Mouse (Mus musculus) T-cell, adult 2 months (primary cell): ENCODE results near the gene Rcor2.

Experiments
- DNase-seq: peaks from one replicate; pipeline ENCODE4 v3.0.0; 2022; ENCODE audit warnings: low spot score

Gene Rcor2

DNA sequence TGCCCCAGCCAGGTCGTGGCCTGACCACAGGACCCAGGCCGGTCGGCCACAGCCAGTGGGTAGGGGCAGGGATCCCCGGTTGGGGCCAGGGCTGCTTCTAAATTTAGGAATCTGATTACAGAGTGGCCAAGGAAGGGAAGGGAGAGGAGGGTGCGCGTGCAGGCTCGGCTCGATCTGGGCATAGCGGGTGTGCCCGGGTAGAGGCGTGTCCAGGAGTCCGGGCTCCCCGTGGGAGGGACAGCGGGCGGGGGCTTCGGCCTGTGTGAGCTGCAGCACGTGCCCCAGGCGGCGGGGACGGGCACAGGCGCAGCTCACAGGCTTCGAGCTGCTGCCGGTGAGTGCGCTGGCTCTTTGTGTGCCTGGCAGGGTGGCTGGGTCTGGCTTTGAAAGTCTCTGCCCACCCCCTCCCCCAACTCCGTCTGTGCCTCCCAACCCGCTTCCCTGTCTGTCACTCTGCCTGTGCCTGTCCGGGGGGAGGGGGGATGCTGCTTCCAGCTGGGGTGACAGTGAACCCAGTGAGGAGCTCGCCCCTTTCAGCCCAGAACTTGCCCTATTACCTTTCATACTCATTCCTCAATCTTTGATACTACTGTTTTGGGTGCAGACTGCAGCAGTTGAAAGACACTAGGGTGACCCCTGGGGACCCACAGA lies at the start of gene Rcor2:
TSS of gene Rcor2 (plus strand) at position 235 of the 651 bp plus-strand sequence.
- no peak for DNase-seq

DNA sequence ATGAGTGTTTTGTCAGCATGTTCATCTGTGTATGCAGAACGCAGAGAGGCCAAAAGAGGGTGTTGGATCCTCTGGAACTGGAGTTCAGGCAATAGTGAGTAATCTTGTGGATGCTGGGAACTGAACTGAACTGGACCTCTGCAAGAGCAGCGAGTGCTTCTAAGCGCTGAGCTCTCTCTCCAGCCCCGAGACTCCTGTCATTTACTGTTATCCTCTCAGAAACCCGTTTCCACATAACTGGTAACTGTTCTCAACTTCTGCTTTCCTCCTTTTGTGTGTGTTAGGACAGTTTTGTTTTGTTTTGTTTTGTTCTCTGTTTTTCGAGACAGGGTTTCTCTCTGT lies 49.2 kb upstream of the Rcor2 start:
- no peak for DNase-seq

GRCm38 (mm10) chr19:7218753-7219152 lies 48.4 kb upstream of the Rcor2 start:
- no peak for DNase-seq

GRCm38 (mm10) chr19:7222196-7222595 lies 44.9 kb upstream of the Rcor2 start:
- no peak for DNase-seq

- DNase-seq: no peak
These were observed 43.6 kb upstream of the Rcor2 start for GRCm38 (mm10) chr19:7223488-7223887.

DNA sequence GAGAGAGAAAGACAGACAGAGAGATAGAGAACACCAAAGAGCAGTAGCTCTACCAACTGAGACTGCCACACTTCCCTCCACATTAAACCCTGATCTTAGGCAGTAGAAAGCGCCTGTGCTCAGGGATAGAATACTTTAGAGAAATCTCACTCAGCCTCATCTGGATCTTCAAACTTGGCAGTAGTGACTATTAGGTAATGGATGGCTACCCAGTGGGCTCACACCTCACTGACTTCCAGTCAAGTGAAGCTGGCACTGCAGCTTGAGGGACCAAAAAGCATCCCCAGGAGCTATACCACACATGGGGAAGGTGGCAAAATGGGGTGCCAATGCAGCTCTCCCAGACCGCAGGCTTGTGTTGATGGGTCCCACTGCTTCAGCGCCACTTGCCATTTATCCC lies 42.9 kb upstream of the Rcor2 start:
- no peak for DNase-seq

DNA sequence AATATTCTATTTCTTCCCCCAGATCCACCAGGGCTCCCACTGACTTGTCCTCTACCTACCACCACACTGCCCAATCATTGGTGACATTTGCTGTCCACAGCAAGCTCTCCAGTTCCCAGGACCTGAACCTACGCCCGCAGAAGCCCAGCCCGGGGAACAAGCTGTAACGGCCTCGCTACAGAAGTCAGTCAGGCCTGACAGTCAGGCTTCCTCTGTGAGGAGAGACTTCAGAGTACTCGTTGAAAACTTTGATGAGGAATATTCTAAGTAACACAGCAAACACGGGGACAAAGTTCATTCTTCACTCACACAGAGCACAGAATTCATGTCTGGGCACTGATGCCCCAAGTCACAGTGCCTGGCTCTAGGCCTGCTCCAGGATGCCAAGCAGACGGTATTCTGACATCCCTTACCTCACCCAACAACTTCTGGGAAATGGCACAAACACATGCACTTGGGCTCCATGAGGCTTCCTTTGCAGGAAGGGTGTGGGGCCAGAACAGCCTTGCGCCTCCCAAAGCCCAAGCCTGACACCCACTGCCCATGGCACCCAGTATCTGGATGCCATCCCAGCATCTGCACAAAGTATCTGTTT lies 41.9 kb upstream of the Rcor2 start:
- DNase-seq: no peak

- DNase-seq: no peak
These were observed 40.6 kb upstream of the Rcor2 start for GRCm38 (mm10) chr19:7226511-7226914.

DNA sequence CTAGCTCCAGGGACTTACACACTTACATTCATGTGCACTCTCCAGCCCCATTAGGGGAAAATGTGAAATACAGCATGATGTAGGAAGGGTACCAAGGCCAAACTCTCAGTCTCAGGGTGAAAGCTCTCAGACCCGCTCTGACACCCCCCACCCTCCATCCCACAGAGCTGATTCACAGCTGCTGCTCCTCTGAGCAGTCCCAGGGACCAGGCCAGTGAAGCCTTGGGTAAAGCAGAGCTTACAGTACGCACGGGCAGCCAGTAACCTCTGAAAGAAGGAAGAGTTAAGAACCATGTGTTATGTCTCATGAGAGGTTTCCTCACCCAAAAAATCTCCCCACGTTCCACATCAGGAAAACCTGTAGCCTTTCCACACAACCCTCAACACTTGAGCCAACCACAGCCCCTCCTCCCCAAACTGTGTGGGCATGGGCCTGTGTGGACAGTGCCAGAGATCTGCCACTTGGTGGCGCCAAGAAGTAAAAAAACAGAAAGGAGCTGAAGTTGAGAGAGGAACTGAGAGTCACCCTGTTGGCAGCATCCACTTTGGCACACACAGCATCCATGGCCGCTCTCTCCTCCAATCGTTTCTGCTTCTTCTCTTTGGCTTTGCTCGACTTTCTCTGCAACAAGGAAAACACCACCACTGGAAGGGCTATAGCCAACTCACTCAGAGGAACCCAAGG lies 32.4 kb upstream of the Rcor2 start:
- peak; percentile 77 for DNase-seq

DNA sequence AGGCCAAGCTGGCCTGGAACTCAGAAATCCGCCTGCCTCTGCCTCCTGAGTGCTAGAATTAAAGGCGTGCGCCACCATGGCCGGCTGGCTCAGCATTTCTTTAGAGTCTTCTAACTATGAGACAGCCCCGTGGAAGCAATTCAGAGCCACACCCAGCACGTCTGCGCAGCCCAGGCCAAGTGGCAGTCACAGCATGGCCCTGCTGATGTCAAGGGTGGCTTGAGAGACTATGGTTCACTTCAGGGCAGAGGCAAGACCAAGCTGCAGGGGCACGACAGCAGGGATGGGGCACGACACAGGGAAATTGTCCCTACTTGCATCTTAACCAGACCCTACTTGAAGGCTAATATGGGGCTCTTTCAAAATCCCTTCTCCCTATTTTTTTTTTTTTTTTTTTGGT lies 31.7 kb upstream of the Rcor2 start:
- no peak for DNase-seq

- no peak for DNase-seq
These were observed 31.1 kb upstream of the Rcor2 start for GRCm38 (mm10) chr19:7236011-7236410.

- no peak for DNase-seq
These were observed 30.4 kb upstream of the Rcor2 start for GRCm38 (mm10) chr19:7236742-7237141.

DNA sequence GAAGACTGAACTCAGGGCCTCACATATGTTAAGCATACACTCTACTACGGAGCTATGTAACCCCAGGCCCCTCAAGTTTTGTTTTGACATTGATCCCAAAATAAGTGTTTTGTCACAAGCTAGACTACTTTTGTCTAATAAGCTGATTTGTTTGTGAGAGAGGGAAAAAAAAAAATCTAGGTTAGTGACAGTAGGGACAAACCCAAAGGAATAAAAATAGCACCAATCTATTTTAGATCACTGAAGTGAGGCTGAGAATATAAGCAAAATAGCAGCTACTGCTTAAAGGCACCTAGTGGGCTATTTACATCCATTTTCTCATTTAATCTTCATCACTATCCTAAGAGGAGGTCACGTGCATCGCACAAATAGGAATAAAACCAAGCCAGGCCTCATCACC lies 27.6 kb upstream of the Rcor2 start:
- DNase-seq: no peak

- peak; percentile 11 for DNase-seq
These were observed 26.8 kb upstream of the Rcor2 start for GRCm38 (mm10) chr19:7240291-7240690.

DNA sequence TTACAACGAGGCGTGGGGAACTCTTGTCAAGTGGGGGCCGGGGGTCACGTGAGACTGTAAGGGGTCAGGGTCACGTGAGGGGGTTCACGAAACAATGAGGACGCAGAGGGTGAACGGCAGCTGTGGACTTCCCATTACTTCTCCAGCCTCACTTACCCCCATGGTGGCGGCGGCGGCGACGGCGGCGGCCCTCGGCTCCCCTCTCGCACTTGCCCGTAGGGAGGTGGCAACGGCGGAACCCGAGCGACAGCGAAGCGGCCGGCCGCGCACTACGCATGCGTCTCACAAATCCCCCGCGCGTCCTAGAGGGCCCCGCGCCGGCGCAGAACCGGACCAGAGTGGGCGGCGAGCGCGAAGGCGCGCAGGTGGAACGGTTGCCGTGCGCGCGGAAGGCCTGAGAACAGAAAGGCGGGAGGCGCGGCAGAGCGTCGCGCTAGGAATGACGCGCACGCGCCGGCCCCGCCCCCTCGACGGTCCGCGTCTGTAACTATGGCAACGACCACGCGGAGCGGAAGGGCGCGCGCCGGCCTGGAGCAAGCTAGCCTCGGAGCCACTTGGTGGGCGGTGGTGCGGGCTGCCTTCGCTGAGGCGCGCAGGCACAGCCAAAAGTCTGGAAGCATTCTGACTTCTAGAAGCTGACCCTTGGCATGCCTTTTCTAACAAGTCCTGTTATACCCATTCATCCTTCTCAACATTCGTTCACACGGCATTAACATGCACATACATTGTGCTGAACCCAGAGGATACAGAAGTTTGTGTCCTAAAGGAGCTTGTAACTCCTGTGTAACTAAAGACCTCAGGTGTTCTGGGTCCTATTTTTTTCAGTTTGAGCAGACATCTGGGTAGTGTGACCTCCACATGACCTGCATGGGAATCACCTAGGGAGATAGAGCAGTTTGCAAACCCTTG lies 26.1 kb upstream of the Rcor2 start, which contains the start of gene Naa40:
TSS of gene Naa40 (minus strand) at position 402 of the 909 bp plus-strand sequence.
- DNase-seq: peak; percentile 93

DNA sequence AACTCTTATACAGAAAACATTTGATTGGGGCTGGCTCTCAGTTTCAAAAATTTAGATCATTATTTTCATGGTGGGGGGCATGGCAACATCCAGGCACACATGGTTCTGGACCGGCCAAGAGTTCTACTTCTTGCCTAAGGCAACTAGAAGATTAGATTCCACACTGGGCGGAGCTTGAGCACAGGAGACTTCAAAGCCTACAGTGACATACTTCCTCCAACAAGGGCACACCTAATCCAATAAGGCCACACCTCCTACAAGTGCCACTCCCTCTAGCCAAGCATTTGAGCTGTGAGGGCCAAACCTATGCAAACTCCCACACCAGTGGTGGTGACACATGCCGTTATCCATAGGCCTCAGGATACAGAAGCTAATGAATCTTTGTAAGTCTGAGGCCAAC lies 21.1 kb upstream of the Rcor2 start:
- no peak for DNase-seq

DNA sequence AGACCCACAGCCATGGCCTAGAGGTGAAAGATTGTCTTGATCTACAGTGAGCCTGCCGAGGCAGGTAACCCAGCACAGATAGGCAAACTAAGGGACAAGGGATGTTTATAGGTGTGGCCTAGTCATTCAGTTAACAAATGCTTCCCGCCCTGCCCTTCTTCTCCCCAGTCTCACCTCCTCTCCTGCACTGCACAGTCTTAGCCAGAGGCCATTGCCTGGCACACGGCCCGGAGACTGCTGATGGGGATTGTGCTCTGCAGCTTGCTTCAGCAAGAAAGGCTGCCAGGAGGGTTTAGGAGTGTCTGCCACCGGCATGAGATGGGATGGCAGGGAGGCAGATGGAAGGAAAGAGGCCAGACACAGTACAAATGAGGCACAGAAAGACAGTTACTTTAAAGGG lies 9.2 kb upstream of the Rcor2 start:
- DNase-seq: no peak

GRCm38 (mm10) chr19:7261476-7261875 lies 5.6 kb upstream of the Rcor2 start:
- no peak for DNase-seq

- DNase-seq: no peak
These were observed 5.2 kb upstream of the Rcor2 start for GRCm38 (mm10) chr19:7261964-7262363.

- DNase-seq: no peak
These were observed 4.5 kb upstream of the Rcor2 start for GRCm38 (mm10) chr19:7262592-7262991.

DNA sequence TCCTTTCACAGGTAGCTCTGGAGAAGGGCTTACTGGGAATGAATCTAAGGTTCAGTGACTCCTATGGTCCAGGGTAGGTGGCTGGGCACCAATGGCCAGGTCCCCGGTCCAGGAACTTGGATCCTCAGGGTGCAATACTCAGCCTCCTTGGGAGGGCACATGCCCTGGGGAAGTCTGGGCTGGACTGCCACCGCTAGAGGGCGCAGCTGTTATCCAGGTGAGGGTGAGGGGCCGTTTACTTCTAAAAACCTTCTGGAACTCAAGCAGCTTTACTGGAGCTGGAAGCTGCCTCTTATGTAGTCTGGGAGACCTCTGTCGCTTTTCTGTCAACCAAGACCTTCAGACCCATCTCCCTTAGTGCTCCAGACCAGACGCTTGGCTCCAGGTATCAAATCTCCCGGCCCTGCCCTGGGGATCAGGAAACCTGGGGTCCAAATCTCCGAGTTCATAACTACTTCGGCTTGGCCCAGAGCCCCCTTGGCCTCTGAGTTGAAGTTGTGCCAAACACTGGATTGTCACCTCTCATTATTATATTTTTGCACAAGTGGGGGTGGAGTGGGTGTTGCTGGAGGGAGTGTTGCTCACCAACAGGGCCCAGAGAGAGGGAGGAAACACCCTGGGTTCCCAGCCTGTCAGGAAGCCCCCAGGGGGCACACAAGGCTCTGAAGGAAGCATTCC lies 2.9 kb upstream of the Rcor2 start:
- peak; percentile 73 for DNase-seq

- DNase-seq: no peak
These were observed 2.3 kb upstream of the Rcor2 start for GRCm38 (mm10) chr19:7264766-7265331.
